8 mouse cellular contexts compared by ENCODE assay signal in genomic region chr4:136185375-136185774, GRCm38 (mm10). TPM values are rescaled to one million over a fixed set of nuclear protein-coding genes. Genes with fewer than 3 reads are reported as not detected.
DNase-seq lines count a peak whose midpoint lies in the region; ATAC-seq and TF ChIP-seq lines count a peak whose summit lies in the region.

No protein-coding gene starts in this region.

- peak; percentile 68 to 72 for DNase-seq in lung, adult 18-20 months
- no peak for DNase-seq in lung, adult 2 months
- peak; percentile 72 to 75 for DNase-seq in heart, postnatal 14 days
- peak; percentile 31 to 48 for DNase-seq in right cerebral cortex, adult 2 months (ENCODE audit: low spot score in 2 of 2)
- DNase-seq in thymus, postnatal 0 days (ENCODE audit: low spot score): no peak
- DNase-seq in thymus, postnatal 14 days: no peak
- no peak for DNase-seq in embryo, embryonic 10.5 days (ENCODE audit: low spot score)

- no peak for TF ChIP-seq POLR2A in lung, adult 2 months (IDR thresholded peaks at IDR 0.05; ENCODE audit: borderline replicate concordance, extremely low read depth, low read depth, low read length)

- TF ChIP-seq CTCF in lung, adult 2 months (IDR thresholded peaks at IDR 0.05; ENCODE audit: insufficient read depth, low read length): no peak

- no peak overlapping the region for H3K4me3 ChIP-seq in lung, adult 2 months (replicated peaks; ENCODE audit: extremely low read depth, low read depth, low read length)

- peak; percentile 66 for ATAC-seq in common myeloid progenitor, adult 5-6 weeks (replicated peaks; ENCODE audit: low read depth, poor library complexity, severe bottlenecking)

- intact Hi-C loops in heart, postnatal 14 days (cut with DNase I): no loop called here

- H3K4me1 ChIP-seq in lung, adult 2 months (ENCODE audit: control insufficient read depth, insufficient read depth, low read length): peaks cover 15% of the 10 kb centered on the region

- 10% methylated on average over 9 of the region's 9 CpGs for WGBS in lung, adult 2 months

RNA-seq across cellular contexts. Expression of gene E2f2, which starts 13.2 kb away (rescaled TPM):
- 8.9 and 11.2 TPM in 2 replicates for polyA plus RNA-seq in lung, adult 2 months (2012; rRNA removed)
- total RNA-seq in common myeloid progenitor, adult 5-6 weeks (2017): 4.3 and 6.8 TPM in 2 replicates
- 10 to 100 TPM in 1 of 2 experiments, 1 to 10 TPM in 1; 9.4 to 10.4 TPM for total RNA-seq in heart, postnatal 14 days (2021)
- polyA plus RNA-seq in thymus, postnatal 0 days (2015; fragmentation: Nextera tagmentation; extraction: Ambion mirVana): 58.9 and 64.1 TPM in 2 replicates

RNA-seq across cellular contexts. Expression of gene Asap3, which starts 20.8 kb away (rescaled TPM):
- 8.7 and 9.3 TPM in 2 replicates for polyA plus RNA-seq in lung, adult 2 months (2012; rRNA removed)
- not detected in 2 replicates for total RNA-seq in common myeloid progenitor, adult 5-6 weeks (2017)
- total RNA-seq in heart, postnatal 14 days (2021): 10 to 100 TPM; 11.6 to 12.8 TPM
- 1.3 and 2.1 TPM in 2 replicates for polyA plus RNA-seq in thymus, postnatal 0 days (2015; fragmentation: Nextera tagmentation; extraction: Ambion mirVana)

RNA-seq across cellular contexts. Expression of gene Id3, which starts 42.1 kb away (rescaled TPM):
- polyA plus RNA-seq in lung, adult 2 months (2012; rRNA removed): 390 and 505 TPM in 2 replicates
- 2.2 TPM in 1 of 2 replicates, not detected in the other for total RNA-seq in common myeloid progenitor, adult 5-6 weeks (2017)
- 10 to 100 TPM; 85.4 to 93.7 TPM for total RNA-seq in heart, postnatal 14 days (2021)
- 262 and 327 TPM in 2 replicates for polyA plus RNA-seq in thymus, postnatal 0 days (2015; fragmentation: Nextera tagmentation; extraction: Ambion mirVana)

Comparison
In these comparisons a context has a peak if more than half of its experiments do, and no peak if none do; other contexts are left out.
1. DNase-seq: peak in lung, adult 18-20 months (2 of 2), heart, postnatal 14 days (2 of 2) and right cerebral cortex, adult 2 months (2 of 2); none in lung, adult 2 months (single experiment), thymus, postnatal 0 days (single experiment), thymus, postnatal 14 days (single experiment) and embryo, embryonic 10.5 days (single experiment).
2. RNA of gene Asap3, which starts 20.8 kb away (total RNA-seq): 11.6 to 12.8 TPM in heart, postnatal 14 days; not detected in common myeloid progenitor, adult 5-6 weeks; every median in the first group is over 10 times any median in the second.
3. RNA of gene Id3, which starts 42.1 kb away (total RNA-seq): 85.4 to 93.7 TPM in heart, postnatal 14 days; 2.2 TPM in common myeloid progenitor, adult 5-6 weeks; every median in the first group is over 10 times any median in the second.